Mouse (Mus musculus) NIH3T3 (cell line): Measurements from ENCODE around the gene Plcb1.

Experiments
- DNase-seq: peaks from one replicate; pipeline ENCODE4 v3.0.0-alpha.2; 2012; ENCODE audit warnings: low read depth

Gene Plcb1

DNA sequence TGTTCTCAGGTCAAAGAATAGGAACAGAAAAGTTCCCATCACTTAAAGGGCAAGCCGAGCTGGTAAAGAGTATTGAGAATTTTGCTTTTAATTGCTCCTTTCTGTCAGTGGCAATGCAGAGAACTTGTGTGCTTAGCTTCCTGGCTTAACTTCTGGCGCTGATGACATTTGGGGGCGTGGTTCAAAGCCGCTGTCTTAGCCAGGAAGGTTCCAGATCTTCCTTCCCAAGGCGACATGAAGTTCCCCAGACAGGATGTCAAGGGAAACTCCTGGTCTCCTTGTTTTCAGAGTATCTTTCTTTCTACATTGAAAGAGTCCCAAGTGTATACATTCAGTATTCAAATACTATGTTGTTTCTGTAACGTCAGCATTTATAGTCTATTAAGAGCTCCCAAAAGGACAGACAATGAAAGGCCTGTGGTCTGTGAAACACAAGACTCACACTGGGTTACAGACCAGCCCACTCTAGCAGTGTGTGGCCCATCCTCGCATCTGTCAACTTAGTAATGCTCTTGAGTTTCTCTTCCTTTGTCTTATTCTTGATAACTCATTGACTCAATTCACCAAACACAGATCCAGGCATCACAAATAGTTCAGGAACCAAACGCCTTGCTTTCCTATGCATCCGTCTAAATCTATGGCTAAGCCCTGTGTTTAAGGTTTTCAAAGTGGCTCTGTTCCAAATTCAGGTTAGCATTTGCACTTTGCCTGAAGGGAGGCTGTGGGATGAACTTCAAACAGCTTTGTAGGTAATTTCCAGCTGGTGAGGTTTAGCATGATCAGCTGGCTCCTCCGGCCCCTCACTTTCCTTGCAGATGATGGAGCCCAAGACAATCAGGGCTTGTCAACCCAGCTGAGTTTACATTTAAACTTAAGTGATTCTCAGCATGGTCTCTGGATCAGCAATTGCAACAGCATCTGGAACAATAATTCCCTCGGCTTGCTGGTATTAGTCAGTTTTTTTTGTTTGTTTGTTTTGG, 418.6 kb downstream of the Plcb1 start:
- DNase-seq = no peak

- no peak for DNase-seq
Measured at GRCm38 (mm10) chr2:135208890-135209289, 423.0 kb downstream of the Plcb1 start.

- DNase-seq = no peak
Measured at GRCm38 (mm10) chr2:135214746-135215448, 429.0 kb downstream of the Plcb1 start.

DNA sequence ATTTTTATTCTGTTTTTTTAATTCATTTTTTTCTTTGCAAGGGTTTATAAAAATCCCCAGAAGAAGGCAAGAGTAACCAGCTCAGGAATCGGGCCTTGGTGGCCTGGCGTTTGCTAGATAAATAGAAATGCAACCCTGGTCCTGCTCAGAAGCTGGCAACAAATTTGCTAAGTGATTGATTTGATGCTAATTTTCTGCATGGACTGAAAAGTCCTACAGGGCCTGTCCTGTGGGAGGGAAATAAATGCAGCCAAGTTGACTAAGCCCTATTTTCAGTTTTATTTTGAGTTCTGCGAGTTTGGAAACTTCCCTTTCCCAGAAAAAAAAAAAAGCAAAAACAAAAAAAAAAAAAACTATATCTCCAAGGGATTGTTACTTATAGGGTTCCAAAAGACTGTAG, 433.5 kb downstream of the Plcb1 start:
- DNase-seq = peak; percentile 22

GRCm38 (mm10) chr2:135225604-135226025, 439.7 kb downstream of the Plcb1 start:
- DNase-seq = no peak

DNA sequence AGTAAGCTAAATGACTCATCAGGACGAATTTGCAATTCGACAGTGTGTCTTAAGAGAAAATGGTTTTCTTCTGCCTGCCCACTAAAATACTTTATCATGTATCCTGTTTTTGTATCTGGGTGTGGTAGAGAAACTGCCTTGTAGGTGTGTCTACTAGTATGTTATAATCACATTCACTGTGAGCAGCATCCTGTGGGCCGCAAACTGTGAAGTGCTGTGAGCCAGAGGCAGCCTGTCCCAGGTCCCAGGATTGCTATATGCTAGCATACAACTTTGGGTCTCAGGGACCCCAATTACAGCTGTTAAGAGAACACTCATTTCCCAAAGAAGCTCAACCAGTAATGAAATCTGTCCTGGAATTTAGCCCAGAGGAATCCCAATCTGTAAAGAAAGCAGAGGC, 444.4 kb downstream of the Plcb1 start:
- DNase-seq = no peak

DNA sequence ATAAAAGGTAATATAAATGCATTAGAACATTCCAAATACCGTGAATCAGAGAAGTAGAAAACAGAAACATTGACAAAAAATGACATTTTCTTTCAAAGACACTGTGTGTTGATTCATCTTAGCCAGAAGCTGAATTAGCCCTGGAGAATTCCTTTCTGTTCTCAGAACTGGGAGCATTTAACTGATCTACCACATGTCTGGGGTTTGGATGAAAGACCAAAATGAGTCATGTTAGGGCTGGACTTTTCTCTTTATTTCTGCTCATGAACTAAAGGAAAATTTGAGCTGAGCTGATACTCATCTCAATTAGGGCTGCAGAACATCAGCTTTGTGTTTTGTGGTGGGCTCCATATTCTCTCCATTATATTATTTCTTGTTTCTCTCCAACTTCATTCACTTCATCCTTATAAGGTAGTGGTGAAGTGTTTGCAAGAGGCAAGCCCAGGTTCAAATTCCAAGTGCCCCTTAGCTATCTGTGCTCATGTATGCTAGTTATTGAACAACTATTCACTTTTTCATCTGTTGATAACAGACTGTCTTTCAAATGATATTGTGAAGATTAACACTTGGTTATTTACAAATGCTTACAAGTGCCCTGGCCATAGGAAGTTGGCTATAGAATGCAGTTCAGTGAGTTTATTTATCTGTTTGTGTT, 456.9 kb downstream of the Plcb1 start:
- peak; percentile 65 for DNase-seq

DNA sequence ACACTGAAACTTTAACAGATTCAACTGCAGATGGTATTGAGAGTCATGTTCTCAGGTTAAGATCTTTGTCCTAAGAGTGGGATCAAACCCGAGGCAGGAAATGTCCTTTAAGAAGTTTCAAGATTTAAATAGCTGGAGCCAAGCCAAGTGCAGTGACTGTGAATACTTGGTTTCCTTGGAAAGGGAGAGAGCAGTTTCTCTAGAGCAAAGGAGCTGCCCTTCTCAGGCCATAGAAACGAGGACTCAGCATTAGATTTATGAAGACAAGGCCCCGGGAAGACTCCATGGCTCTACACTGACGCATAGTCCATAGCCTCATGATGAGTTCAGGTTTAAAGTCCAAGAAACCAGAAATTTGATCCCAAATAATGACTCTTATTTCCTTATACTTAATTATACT, 457.9 kb downstream of the Plcb1 start:
- no peak for DNase-seq

- no peak for DNase-seq
Measured at GRCm38 (mm10) chr2:135249925-135250324, 464.1 kb downstream of the Plcb1 start.

DNA sequence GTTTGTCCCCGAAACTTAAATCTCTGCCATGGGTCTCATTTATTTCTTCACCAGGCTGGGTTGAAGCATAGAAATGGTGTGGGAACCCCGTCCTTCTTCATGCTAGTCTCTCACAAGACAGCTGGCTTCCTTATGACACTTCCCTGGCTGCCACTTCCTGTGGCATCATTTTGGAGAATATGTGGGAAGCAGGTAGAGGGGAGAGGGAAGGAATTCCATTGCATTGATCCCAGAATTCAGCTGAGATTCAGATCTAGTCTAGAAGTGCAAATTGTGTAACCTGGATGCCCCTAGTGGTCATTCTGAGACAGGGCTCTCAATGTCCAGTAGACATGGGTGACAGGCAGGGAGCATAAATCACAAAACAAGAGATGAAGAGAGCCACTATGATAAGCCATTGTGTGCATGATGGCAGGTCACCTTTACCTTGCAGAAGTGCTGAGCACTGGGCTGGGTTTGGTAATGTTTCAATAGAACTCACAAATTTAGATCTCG, 466.0 kb downstream of the Plcb1 start:
- peak; percentile 22 for DNase-seq

DNA sequence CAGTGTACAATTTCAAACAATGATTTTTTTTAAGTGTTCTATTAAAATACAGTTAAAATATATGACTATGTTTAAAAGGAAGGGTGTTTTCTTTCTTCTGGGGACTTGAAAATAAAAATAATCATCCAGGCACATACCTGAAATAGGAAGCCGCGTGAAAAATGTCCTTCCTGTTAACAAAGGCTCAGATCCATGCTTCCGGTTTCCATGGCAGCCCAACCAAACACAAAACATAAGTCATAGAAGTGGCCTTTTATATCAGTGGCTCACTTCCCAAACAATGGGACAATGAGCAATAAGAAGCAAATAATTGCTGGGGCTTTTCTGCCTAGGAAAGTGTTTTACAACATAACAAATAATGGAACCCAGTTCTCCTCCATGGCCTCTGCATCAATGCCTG, 473.3 kb downstream of the Plcb1 start:
- DNase-seq = no peak

DNA sequence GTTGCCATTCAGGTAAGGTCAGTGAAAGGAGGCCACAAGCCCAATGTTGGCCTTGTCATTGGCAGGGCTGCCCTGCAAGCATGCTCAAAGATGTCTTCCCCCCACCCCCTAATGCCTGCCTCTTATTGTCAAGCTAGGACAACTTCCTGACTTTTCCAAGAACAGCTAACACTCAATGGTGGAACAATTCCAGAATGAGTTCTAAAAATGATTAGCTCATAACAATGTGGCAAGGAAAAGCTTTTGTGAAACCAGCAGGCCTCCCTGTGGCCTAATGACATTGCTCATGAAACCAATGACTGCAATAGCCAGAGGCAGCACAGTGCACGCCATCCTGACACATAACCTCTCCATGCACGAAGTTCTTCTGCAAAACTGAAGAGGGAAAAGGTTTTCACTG, 478.1 kb downstream of the Plcb1 start:
- no peak for DNase-seq

- DNase-seq = no peak
Measured at GRCm38 (mm10) chr2:135274949-135275348, 489.1 kb downstream of the Plcb1 start.

- DNase-seq = no peak
Measured at GRCm38 (mm10) chr2:135278506-135278905, 492.6 kb downstream of the Plcb1 start.

DNA sequence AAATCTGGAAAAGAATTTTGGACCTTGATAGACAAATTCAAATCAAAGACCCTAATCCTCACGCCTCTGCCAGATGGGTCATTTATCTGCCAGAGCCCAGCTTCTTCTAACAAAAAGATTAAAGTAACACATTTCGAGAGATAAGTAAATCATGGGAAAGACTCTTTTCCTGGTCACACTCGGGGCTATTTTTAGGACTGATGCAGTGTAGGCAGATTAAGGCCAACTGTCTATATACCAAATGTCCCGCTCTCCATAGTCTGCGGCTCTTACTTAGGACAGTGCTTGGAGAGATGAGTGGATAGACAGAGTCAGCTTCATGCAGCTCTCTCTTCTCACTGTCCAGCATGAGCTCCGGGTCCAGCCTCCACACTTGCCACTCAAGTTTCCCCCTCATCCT, 493.2 kb downstream of the Plcb1 start:
- DNase-seq = no peak

- peak; percentile 42 for DNase-seq
Measured at GRCm38 (mm10) chr2:135283783-135284182, 497.9 kb downstream of the Plcb1 start.

DNA sequence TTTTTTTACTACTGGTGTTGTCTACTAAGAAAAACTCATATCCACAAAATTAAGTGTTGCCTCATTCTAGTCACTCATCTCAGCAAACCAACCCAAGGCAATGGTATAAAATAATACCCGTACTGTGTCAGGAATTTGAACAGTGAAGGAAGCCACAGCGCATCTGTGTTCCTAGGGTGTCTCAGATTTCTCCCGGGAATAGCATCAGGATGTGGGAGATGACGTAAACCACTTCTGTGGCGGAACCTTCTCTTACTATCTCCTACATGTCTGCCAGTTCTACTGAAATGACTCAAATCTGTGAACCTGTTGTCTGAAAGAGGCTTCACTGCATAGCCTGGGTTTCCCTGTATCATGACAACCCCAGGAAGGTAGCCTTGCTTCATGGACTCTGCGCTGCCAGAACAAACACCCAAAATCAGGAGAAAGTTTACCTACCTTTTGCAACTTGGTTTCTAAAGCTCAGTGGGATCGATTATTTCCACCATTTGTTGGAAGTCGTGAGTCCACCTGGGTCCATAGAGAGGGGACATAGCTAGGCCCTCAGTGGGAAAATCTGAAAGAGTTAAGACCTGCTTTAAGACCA, 510.4 kb downstream of the Plcb1 start:
- no peak for DNase-seq

- no peak for DNase-seq
Measured at GRCm38 (mm10) chr2:135300480-135300879, 514.6 kb downstream of the Plcb1 start.

GRCm38 (mm10) chr2:135302483-135302882, 516.6 kb downstream of the Plcb1 start:
- DNase-seq = peak; percentile 42

DNA sequence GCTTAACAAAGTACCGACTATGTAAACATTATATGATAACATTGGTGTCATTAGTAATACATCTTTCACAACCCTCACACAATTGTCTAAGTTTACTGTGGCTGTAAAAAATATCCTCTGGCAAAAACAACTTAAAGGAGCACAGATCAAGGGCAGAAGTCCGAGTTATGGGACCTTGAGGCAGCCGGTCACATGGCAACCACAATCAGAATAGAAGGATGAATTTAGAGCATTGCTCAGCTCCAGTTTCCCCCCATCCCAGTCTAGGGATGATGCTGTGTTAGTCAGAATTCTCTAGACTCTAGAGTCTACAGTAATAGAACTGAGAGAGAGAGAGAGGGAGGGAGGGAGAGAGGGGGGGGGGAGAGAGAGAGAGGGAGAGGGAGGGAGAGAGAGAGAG, 519.3 kb downstream of the Plcb1 start:
- DNase-seq = no peak

DNA sequence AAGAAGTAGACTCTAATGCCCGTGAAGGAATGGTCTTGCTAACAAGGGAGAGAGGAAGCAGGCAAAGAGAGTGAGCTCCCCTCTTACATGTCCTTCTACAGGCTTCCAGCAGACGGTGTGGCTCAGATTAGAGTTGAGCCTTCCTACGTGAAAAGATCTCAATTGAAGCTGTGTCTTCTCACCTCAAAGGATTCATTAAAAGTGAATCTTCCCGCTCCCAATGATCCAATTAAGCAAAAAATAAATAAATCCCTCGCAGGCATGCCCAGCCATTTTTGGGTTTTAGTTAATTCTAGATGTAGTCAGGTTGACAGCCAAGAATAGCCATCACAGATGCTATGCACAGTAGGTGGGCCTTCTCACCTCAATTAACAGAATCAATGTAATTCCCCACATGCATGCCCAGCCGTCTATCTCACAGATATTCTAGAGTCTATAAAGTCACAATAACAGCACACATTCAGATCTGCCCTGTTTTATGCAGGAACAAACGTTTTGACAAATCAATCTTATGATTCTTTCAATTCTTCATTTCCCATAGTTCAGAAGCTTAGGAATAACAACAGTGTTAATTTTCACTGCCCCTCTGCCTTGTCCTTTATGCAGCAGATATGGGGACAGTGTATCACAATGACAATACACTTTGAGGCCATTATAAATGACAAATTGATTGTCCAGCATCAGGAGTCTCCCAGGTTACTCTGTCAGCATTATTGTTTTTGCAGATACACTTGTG, 520.0 kb downstream of the Plcb1 start:
- no peak for DNase-seq

- DNase-seq = no peak
Measured at GRCm38 (mm10) chr2:135306472-135306771, 520.6 kb downstream of the Plcb1 start.
